8 mouse cellular contexts compared by ENCODE assay signal in genomic region chr4:115096435-115097145, GRCm38 (mm10). TPM values are rescaled to one million over a fixed set of nuclear protein-coding genes. Genes with fewer than 3 reads are reported as not detected.
A peak's percentile ranks its signal among the peaks of the same experiment; 100 is the strongest.
DNase-seq lines count a peak whose midpoint lies in the region; ATAC-seq and TF ChIP-seq lines count a peak whose summit lies in the region.

No protein-coding gene starts in this region.

- 0 out of 4 replicates have a peak overlapping the region, but pooled peaks of 1 of the 2 experiments have one; percentile 8 for H3K27ac ChIP-seq in heart, embryonic 14.5 days (replicated peaks in 1 of 2; ENCODE audit: control insufficient read depth in 1 of 2, insufficient read depth in 1 of 2, low read depth in 2 of 2, low read length in 2 of 2)
- H3K27ac ChIP-seq in forebrain, postnatal 0 days (ENCODE audit: low read depth, low read length): no peak overlapping the region

- H3ac ChIP-seq in myocyte (ENCODE audit: control insufficient read depth, insufficient read length): no peak overlapping the region

- intact Hi-C loops in gastrocnemius, postnatal 14 days (cut with DNase I; ENCODE audit: low total_unique reads): no loop called here

- H3K79me2 ChIP-seq in myocyte (ENCODE audit: control insufficient read depth, insufficient read depth): no peaks in the 10 kb centered on the region

- H3K4me2 ChIP-seq in heart, embryonic 14.5 days (ENCODE audit: low read length): peak overlapping the region; percentile 89
- H3K4me2 ChIP-seq in forebrain, postnatal 0 days (ENCODE audit: low read depth): peak overlapping the region; percentile 84
- H3K4me2 ChIP-seq in myocyte (ENCODE audit: low read depth): peak overlapping the region; percentile 89

- H3K27me3 ChIP-seq in heart, embryonic 14.5 days (ENCODE audit: control insufficient read depth, insufficient read depth, low read length): peaks cover 16% of the 10 kb centered on the region
- peaks cover 14% of the 10 kb centered on the region for H3K27me3 ChIP-seq in forebrain, postnatal 0 days (ENCODE audit: insufficient read depth, low read length)
- H3K27me3 ChIP-seq in myocyte (ENCODE audit: control insufficient read depth, insufficient read depth, insufficient read length): peaks cover 17% of the 10 kb centered on the region

- H3K9ac ChIP-seq in heart, embryonic 14.5 days (ENCODE audit: low read length): peak overlapping the region; percentile 65
- H3K9ac ChIP-seq in forebrain, postnatal 0 days: no peak overlapping the region

- TF ChIP-seq CTCF in forebrain, postnatal 0 days (IDR thresholded peaks at IDR 0.05; ENCODE audit: low read depth): no peak

- H3K9me3 ChIP-seq in heart, embryonic 14.5 days (ENCODE audit: control insufficient read depth, low read length): no peaks in the 10 kb centered on the region
- H3K9me3 ChIP-seq in forebrain, postnatal 0 days (ENCODE audit: low read length): no peaks in the 10 kb centered on the region

- no peaks in the 10 kb centered on the region for H3K36me3 ChIP-seq in heart, embryonic 14.5 days (ENCODE audit: control insufficient read depth, insufficient read depth, low read length)
- H3K36me3 ChIP-seq in forebrain, postnatal 0 days (ENCODE audit: insufficient read depth): no peaks in the 10 kb centered on the region
- H3K36me3 ChIP-seq in myocyte (ENCODE audit: control insufficient read depth, insufficient read depth): no peaks in the 10 kb centered on the region

- no peak for DNase-seq in heart, adult 9 months (ENCODE audit: low spot score in 2 of 2)
- DNase-seq in forebrain, postnatal 0 days: no peak
- DNase-seq in kidney, postnatal 36 days: peak; percentile 60 to 65
- no peak for DNase-seq in layer of hippocampus, adult 8-10 months (ENCODE audit: low spot score in 2 of 2)
- no peak for DNase-seq in cerebellum, postnatal 25 days
- no peak for DNase-seq in gastrocnemius, postnatal 14 days

- TF ChIP-seq POLR2A in myocyte (IDR thresholded peaks at IDR 0.05; ENCODE audit: insufficient read length, low read depth): no peak

- no peak for ATAC-seq in heart, embryonic 14.5 days (ENCODE audit: insufficient number of reproducible peaks, insufficient read depth, low FRiP score, low read depth)
- ATAC-seq in forebrain, postnatal 0 days: peak; percentile 21; the same call in 1 of the 2 replicates

- 11% methylated on average over 11 of the region's 11 CpGs for WGBS in heart, embryonic 14.5 days
- 22% methylated on average over 11 of the region's 11 CpGs for WGBS in forebrain, postnatal 0 days

- H3K4me1 ChIP-seq in heart, embryonic 14.5 days (ENCODE audit: control insufficient read depth in 2 of 2, insufficient read depth in 2 of 2, low read length in 2 of 2): peaks cover 10 to 18% of the 10 kb centered on the region in 2 experiments
- 0 out of 2 replicates have a peak, but pooled peaks cover 6% of the 10 kb centered on the region for H3K4me1 ChIP-seq in forebrain, postnatal 0 days (ENCODE audit: insufficient read depth)

- H3K4me3 ChIP-seq in heart, embryonic 14.5 days (ENCODE audit: control insufficient read depth in 1 of 2, insufficient read depth in 1 of 2, low read depth in 1 of 2, low read length in 2 of 2): peak overlapping the region in 1 of 2 experiments; percentile 45; a peak in 2 of 4 replicates
- no peak overlapping the region for H3K4me3 ChIP-seq in forebrain, postnatal 0 days (ENCODE audit: low read depth, low read length)
- no peak overlapping the region for H3K4me3 ChIP-seq in myocyte

TF ChIP-seq in myocyte, 11 proteins besides CTCF, POLR2A, EP300 and RAD21:
- TF ChIP-seq MYOG (IDR thresholded peaks at IDR 0.05; ENCODE audit: control insufficient read depth in 1 of 3, insufficient read depth in 1 of 3, insufficient read length in 2 of 3, low read depth in 2 of 3): no peak
- TF ChIP-seq TCF12 (IDR thresholded peaks at IDR 0.05; ENCODE audit: insufficient read depth, poor library complexity, severe bottlenecking): no peak
- no peak for TF ChIP-seq MAX (IDR thresholded peaks at IDR 0.05; ENCODE audit: low read depth)
- no peak for TF ChIP-seq REST (IDR thresholded peaks at IDR 0.05; ENCODE audit: insufficient read depth, insufficient read length)
- TF ChIP-seq POLR2AphosphoS2 (IDR thresholded peaks at IDR 0.05; ENCODE audit: insufficient read length, low read depth): no peak
- no peak for TF ChIP-seq E2F4 (IDR thresholded peaks at IDR 0.05; ENCODE audit: insufficient read depth)
- no peak for TF ChIP-seq USF1 (IDR thresholded peaks at IDR 0.05; ENCODE audit: low read depth)
- no peak for TF ChIP-seq TCF3 (IDR thresholded peaks at IDR 0.05; ENCODE audit: insufficient read length, low read depth)
- no peak for TF ChIP-seq SRF (IDR thresholded peaks at IDR 0.05; ENCODE audit: control insufficient read depth, insufficient read length, low read depth)
- TF ChIP-seq MYOD1 (IDR thresholded peaks at IDR 0.05; ENCODE audit: control insufficient read depth in 1 of 3, insufficient read length in 2 of 3, low read depth in 2 of 3): no peak
- TF ChIP-seq CEBPB (IDR thresholded peaks at IDR 0.05; ENCODE audit: insufficient read depth, poor library complexity, severe bottlenecking): no peak

RNA-seq across cellular contexts. Expression of gene Pdzk1ip1, which starts 8.1 kb away (rescaled TPM):
- 1.9 and 4.1 TPM in 2 replicates for polyA plus RNA-seq in heart, embryonic 14.5 days (2014; fragmentation: Nextera tagmentation; extraction: Ambion mirVana)
- total RNA-seq in forebrain, postnatal 0 days (2014; rRNA removed): 1.2 TPM in 1 of 2 replicates, not detected in the other
- polyA plus RNA-seq in forebrain, postnatal 0 days (2015; fragmentation: Nextera tagmentation; extraction: Ambion mirVana): 2.4 TPM in 2 replicates
- 0.30 TPM for polyA plus RNA-seq in myocyte (2012; fragmentation: generic; extraction: Trizol)
- 1 to 10 TPM in 1 of 4 experiments, under 1 TPM in 3; 0.54 to 1.5 (median 0.74) TPM for total RNA-seq in layer of hippocampus, adult 8-10 months (2022)
- under 1 TPM in 1 of 2 experiments, not detected in 1; 0.57 TPM for total RNA-seq in gastrocnemius, postnatal 14 days (2021)

RNA-seq across cellular contexts. Expression of gene Cyp4x1, which starts 37.5 kb away (rescaled TPM):
- polyA plus RNA-seq in heart, embryonic 14.5 days (2014; fragmentation: Nextera tagmentation; extraction: Ambion mirVana): 0.04 TPM in 1 of 2 replicates, not detected in the other
- 14.4 and 18.7 TPM in 2 replicates for total RNA-seq in forebrain, postnatal 0 days (2014; rRNA removed)
- polyA plus RNA-seq in forebrain, postnatal 0 days (2015; fragmentation: Nextera tagmentation; extraction: Ambion mirVana): 4.3 and 8.9 TPM in 2 replicates
- polyA plus RNA-seq in myocyte (2012; fragmentation: generic; extraction: Trizol): not detected
- 1 to 10 TPM; 8.1 to 8.9 (median 8.5) TPM for total RNA-seq in layer of hippocampus, adult 8-10 months (2022)
- total RNA-seq in gastrocnemius, postnatal 14 days (2021): not detected

RNA-seq across cellular contexts. Expression of gene Tal1, which starts 40.4 kb away (rescaled TPM):
- 1.5 and 2.8 TPM in 2 replicates for polyA plus RNA-seq in heart, embryonic 14.5 days (2014; fragmentation: Nextera tagmentation; extraction: Ambion mirVana)
- total RNA-seq in forebrain, postnatal 0 days (2014; rRNA removed): 2.5 and 4.0 TPM in 2 replicates
- 0.34 and 0.54 TPM in 2 replicates for polyA plus RNA-seq in forebrain, postnatal 0 days (2015; fragmentation: Nextera tagmentation; extraction: Ambion mirVana)
- not detected for polyA plus RNA-seq in myocyte (2012; fragmentation: generic; extraction: Trizol)
- 1 to 10 TPM; 1.1 to 2.6 (median 1.7) TPM for total RNA-seq in layer of hippocampus, adult 8-10 months (2022)
- 1 to 10 TPM; 1.9 to 2.5 TPM for total RNA-seq in gastrocnemius, postnatal 14 days (2021)

Comparison
In these comparisons a context has a peak if more than half of its experiments do, and no peak if none do; other contexts are left out.
1. DNase-seq: peak in kidney, postnatal 36 days (2 of 2); none in heart, adult 9 months (0 of 2), forebrain, postnatal 0 days (single experiment), layer of hippocampus, adult 8-10 months (0 of 2), cerebellum, postnatal 25 days (0 of 2) and gastrocnemius, postnatal 14 days (single experiment).
2. RNA of gene Cyp4x1, which starts 37.5 kb away (total RNA-seq): 14.4 to 18.7 TPM in forebrain, postnatal 0 days and 8.1 to 8.9 TPM in layer of hippocampus, adult 8-10 months; not detected in gastrocnemius, postnatal 14 days; every median in the first group is over 4 times any median in the second.
3. Peak in every context shown above with its lines, with median percentiles within 50 percentile points of each other: H3K4me2 ChIP-seq.